Mouse (Mus musculus) gonadal fat pad, adult 2 months (tissue): Measurements from ENCODE around the gene Mterf1b. TPM values are rescaled to one million over a fixed set of nuclear protein-coding genes. Genes with fewer than 3 reads are reported as not detected.
"Not testable (repeated sequence)": the region's sequence is repeated elsewhere in the genome, so short reads cannot be mapped to it uniquely, and the experiment has no call there.

ENCODE experiments used
- DNase-seq: peaks from one replicate; pipeline ENCODE4 v3.0.0-alpha.2; 2012; ENCODE audit warnings: low read depth
- polyA plus RNA-seq: library from polyadenylated mRNA; depleted of rRNA; stranded (reverse); fragments of >200 nt; gene quantifications from 2 replicates; pipeline ENCODE4 v1.2.3, GENCODE M21; 2012; rRNA removed

Gene Mterf1b
- 0.51 and 0.72 TPM in 2 replicates for polyA plus RNA-seq

- not testable (repeated sequence) for DNase-seq
These were observed at the start of gene Mterf1b for GRCm38 (mm10) chr5:4191671-4192480. Gene Mterf1b (plus strand): TSS chr5:4192367.

GRCm38 (mm10) chr5:4159418-4160071, 32.6 kb upstream of the Mterf1b start:
- not testable (repeated sequence) for DNase-seq

GRCm38 (mm10) chr5:4161554-4161953, 30.6 kb upstream of the Mterf1b start:
- no peak for DNase-seq

- no peak for DNase-seq
These were observed 29.7 kb upstream of the Mterf1b start for GRCm38 (mm10) chr5:4162461-4162860.

GRCm38 (mm10) chr5:4167813-4168529, 24.2 kb upstream of the Mterf1b start:
- DNase-seq: not testable (repeated sequence)

GRCm38 (mm10) chr5:4168530-4168926, 23.6 kb upstream of the Mterf1b start:
- not testable (repeated sequence) for DNase-seq

DNA sequence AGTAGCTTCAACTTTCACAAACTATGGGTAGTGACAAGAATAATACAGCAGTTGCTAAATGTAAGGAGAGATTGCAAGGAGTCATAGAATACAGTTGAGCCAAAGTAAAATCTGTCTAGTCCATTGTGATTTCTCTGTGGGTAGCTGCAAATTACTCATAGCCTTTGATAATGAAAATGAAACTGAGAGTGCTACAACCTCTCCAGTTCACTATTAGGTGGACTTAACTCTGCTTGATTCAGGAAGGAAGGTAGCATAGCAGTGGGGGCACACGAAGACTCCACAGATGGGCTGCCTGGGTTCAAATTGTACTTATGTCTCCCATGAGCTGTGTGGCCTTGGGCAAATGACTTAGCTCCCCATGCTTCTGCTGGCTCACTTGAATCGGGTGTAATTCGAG, 15.7 kb upstream of the Mterf1b start:
- not testable (repeated sequence) for DNase-seq

GRCm38 (mm10) chr5:4179364-4179763, 12.8 kb upstream of the Mterf1b start:
- DNase-seq: no peak

- no peak for DNase-seq
These were observed 5.4 kb upstream of the Mterf1b start for GRCm38 (mm10) chr5:4186815-4187214.

GRCm38 (mm10) chr5:4192481-4193246, 497 bp downstream of the Mterf1b start:
- not testable (repeated sequence) for DNase-seq

- no peak for DNase-seq
These were observed 1.1 kb downstream of the Mterf1b start for GRCm38 (mm10) chr5:4193247-4193628.

DNA sequence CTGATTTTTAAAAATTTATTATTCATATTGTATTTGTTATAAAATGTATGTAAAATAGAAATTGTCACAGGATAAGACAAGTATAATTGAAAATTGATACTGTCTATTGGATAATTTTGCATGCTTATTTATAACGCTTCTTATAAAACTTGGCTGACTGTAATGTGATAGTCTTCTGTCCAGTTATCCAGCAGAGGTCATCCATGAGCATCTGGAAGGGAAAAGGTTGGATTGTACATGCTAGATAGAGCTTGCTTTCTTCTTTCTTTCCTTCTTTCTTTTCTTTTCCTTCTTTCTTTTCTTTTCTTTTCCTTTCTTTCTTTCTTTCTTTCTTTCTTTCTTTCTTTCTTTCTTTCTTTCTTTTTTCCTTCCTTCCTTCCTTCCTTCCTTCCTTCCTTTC, 2.0 kb downstream of the Mterf1b start:
- DNase-seq: no peak

DNA sequence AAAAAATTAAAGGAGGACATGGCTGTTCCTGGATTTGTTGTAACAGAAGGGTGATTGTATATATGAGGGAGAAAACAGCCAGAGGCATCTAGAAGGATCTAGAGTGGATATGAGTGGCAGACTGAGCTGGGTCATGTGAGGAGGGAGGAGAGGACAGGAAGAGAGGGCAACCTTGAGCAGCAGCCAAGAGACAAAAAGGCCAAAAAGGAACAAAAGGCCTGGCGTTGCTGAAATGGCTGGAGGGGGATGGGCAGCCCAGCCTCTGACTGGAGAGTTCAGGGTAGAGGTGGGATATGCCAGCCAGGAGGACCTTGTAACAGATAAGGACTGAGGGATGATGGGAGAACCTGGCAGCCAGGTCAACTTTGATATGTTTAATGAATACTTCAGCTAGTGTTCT, 2.9 kb downstream of the Mterf1b start:
- no peak for DNase-seq

GRCm38 (mm10) chr5:4201368-4201767, 9.2 kb downstream of the Mterf1b start:
- no peak for DNase-seq

- not testable (repeated sequence) for DNase-seq
These were observed 10.2 kb downstream of the Mterf1b start for GRCm38 (mm10) chr5:4202276-4202810.

- not testable (repeated sequence) for DNase-seq
These were observed 17.9 kb downstream of the Mterf1b start for GRCm38 (mm10) chr5:4210082-4210481.

DNA sequence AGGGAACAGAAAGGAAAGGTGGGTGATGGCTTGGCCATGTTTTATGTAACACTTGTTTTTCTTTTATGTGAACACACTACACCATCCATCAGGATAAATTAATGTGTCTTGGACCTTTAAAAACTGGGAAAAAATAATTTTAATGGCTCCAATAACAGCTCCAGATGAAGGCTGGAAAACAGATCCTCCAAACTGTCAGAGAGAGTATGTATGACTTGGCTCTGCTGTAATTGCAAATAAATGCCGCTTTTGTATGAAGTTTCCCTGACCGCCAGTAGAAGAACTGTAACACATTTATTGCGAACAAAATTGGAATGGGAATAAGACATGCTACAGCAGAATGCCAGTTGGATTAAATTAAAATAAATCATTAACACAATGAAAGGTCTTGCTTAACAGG, 29.1 kb downstream of the Mterf1b start:
- no peak for DNase-seq

DNA sequence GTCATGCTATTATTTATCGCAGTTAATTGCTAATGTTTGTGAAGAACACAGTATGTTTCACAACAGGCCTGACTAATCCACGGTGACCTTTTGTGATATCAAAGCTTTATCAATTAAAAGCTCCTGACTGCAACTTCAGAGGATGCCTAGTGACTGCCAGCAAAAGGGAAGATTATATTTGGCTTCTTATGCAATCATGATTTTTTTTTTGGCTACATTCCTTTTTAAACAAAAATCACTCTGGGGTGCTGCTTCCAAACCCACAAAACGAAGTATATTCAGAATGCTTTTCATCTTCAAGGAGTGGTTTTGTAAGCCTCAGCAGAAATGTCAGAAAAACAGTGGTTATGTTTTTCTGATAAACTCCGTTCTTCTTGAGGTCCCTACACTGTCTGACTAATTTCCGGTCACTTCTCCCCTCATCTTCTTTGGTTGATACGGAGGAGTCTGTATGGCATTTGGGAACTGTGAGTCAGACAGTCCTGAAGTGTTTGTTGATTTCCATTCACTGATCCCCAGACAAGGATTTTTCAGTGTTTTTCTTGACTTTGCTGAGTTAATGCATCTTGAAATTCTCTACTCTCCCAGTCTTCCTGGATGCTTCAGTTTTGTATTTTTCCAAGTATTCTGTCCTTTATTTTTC, 29.9 kb downstream of the Mterf1b start:
- no peak for DNase-seq

GRCm38 (mm10) chr5:4232163-4232562, 40.0 kb downstream of the Mterf1b start:
- no peak for DNase-seq

GRCm38 (mm10) chr5:4234505-4234904, 42.3 kb downstream of the Mterf1b start:
- no peak for DNase-seq

GRCm38 (mm10) chr5:4240120-4240519, 48.0 kb downstream of the Mterf1b start:
- DNase-seq: peak; percentile 41
